Mouse (Mus musculus): ENCODE results near the gene Trak1. TPM values are rescaled to one million over a fixed set of nuclear protein-coding genes. Genes with fewer than 3 reads are reported as not detected.
A peak's percentile ranks its signal among the peaks of the same experiment; 100 is the strongest.

The Trak1 gene
- polyA plus RNA-seq, 1 experiment from 2014 or later, result 52.9 TPM

- no peaks in the 10 kb centered on the region for H3K36me3 ChIP-seq
- H3K4me1 ChIP-seq, result peaks cover 48% of the 10 kb centered on the region
- H3K27ac ChIP-seq (replicated peaks), result peak overlapping the region; percentile 6
- H3K9me3 ChIP-seq (replicated peaks), result no peaks in the 10 kb centered on the region
- 65% methylated on average over 3 of the region's 3 CpGs for WGBS
- H3K4me2 ChIP-seq, result no peak overlapping the region
- no peak for ATAC-seq (ENCODE audit: low FRiP score)
- no peaks in the 10 kb centered on the region for H3K27me3 ChIP-seq (replicated peaks)
- no peak overlapping the region for H3K4me3 ChIP-seq (replicated peaks)
- H3K9ac ChIP-seq (replicated peaks), result no peak overlapping the region
Observed at GRCm38 (mm10) chr9:121337938-121338289, 40.6 kb downstream of the Trak1 start.

DNA sequence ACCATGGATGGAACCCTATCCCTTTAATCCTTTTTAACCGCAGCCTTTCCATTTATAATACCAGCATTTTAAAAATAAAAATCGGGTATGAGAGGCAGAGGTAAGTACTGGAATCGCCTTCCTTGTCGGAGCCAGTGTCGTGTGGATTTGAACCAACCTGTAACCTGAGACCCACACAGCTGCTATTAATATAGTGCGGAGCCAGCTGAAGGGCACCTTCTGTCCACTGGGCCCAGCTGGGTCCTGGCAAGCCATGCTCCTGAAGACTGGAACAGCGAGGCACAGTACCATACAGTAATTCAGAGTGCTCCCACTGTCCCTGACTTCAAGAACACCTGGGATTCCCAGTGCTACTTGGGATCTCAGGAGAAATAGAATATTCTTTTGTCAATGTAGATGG lies 44.5 kb downstream of the Trak1 start:
- WGBS, result 78% methylated on average over 7 of the region's 7 CpGs
- H3K9me3 ChIP-seq (replicated peaks), result no peaks in the 10 kb centered on the region
- H3K36me3 ChIP-seq, result no peaks in the 10 kb centered on the region
- no peak overlapping the region for H3K4me3 ChIP-seq (replicated peaks)
- H3K9ac ChIP-seq (replicated peaks), result no peak overlapping the region
- peaks cover 18% of the 10 kb centered on the region for H3K4me1 ChIP-seq
- no peak for ATAC-seq (ENCODE audit: low FRiP score)
- no peak overlapping the region for H3K27ac ChIP-seq (replicated peaks)
- H3K27me3 ChIP-seq (replicated peaks), result no peaks in the 10 kb centered on the region
- no peak overlapping the region for H3K4me2 ChIP-seq

DNA sequence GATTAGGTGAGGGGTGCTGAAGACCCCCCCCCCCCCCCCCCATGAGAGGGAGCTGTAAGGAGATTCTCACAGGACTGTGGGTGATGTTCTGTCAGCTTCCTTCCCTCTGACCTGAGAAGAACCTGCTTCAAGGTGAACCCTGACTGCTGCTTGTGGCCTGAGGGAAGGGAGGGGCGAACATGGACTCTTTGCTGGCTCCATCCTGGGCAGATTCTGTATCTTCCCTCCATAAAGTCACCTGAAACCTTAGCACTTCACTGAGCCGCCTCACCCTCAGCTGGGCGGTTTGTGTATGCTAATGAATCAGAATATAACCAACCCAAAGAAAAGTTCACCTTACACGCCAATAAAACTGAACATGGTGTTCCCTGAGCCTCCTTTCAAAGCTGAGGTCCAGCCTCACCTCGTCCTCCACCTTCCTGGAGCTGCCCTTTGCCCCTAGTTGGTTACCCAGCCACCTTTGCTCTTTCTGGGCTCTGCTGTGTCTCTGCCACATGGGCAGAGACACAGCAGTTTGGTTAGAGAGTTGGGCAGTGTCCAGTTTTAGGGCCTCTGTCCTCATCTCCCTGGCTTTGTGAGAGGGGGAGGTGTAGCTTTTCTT lies 45.3 kb downstream of the Trak1 start:
- 97% methylated on average over 5 of the region's 5 CpGs for WGBS

DNA sequence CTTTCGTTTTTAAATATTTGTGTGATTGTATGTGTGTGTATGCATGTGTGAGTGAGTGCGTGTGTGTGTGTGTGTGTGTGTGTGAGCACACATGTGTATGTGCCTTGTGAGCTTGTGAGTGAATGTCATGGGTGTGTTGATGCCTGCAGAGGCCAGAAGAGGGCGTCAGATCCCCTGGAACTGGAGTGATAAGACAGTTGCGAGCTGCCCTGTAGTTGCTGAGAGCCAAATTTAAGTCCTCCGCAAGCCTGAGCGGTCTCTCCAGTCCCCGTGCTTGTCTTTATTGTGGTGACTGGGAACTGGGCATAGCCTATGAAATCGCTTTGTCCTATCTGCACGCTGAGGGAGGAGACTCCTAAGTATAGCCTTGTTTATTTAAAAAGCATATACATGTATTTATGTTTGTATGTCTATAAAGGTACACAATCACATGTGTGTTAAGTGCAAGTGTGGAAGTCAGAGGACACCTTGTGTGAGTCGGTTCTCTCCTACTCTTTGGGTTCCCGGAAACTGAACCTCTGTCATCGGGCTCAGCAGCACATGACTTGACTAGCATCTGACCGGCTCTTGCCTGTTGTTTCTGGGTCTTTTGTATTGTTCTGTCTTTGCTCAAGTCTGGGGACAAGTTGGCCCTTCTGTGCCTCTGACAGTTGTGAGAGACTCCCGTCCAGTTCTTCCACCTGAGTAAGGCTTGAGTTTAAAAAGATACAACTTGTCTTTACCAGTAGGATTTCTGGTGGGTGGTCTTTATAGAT lies 46.0 kb downstream of the Trak1 start:
- Histone ChIP-seq H3K4me2 (no peak overlapping the region), H3K27me3 (replicated peaks) (no peaks in the 10 kb centered on the region), H3K9me3 (replicated peaks) (no peaks in the 10 kb centered on the region), H3K36me3 (no peaks in the 10 kb centered on the region), H3K4me1 (peaks cover 19% of the 10 kb centered on the region), H3K4me3 (replicated peaks) (no peak overlapping the region), H3K27ac (replicated peaks) (no peak overlapping the region), H3K9ac (replicated peaks) (no peak overlapping the region)
- no peak for ATAC-seq (ENCODE audit: low FRiP score)
- WGBS, result 84% methylated on average over 14 of the region's 14 CpGs

More for the DNA sequence above, 45.3 kb downstream of the Trak1 start:
- peaks cover 19% of the 10 kb centered on the region for H3K4me1 ChIP-seq
- no peak overlapping the region for H3K9ac ChIP-seq (replicated peaks)
- ATAC-seq (ENCODE audit: low FRiP score), result no peak
- H3K36me3 ChIP-seq, result no peaks in the 10 kb centered on the region
- no peak overlapping the region for H3K4me2 ChIP-seq
- H3K27me3 ChIP-seq (replicated peaks), result no peaks in the 10 kb centered on the region
- no peaks in the 10 kb centered on the region for H3K9me3 ChIP-seq (replicated peaks)
- no peak overlapping the region for H3K27ac ChIP-seq (replicated peaks)
- H3K4me3 ChIP-seq (replicated peaks), result no peak overlapping the region

DNA sequence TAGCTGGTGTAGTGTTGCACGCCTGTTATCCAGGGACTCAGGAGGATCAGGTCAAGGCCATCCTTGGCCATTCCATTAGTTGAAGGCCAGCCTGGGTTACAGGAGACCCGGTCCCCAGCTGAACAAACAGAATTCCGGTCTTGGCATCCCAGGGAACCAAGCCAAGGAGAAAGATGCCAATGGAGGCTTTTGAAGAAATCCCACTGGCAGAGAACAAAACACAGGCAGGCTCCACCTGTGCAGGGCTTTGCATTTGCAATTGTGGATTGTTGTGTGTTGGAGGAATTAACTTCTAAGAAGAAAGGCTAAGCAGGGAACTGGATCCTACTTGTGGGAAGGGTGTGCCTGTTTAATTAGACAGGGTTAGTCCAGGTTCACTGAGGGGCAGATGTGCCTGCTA lies 47.0 kb downstream of the Trak1 start:
- Histone ChIP-seq H3K4me2 (no peak overlapping the region), H3K9me3 (replicated peaks) (no peaks in the 10 kb centered on the region), H3K36me3 (no peaks in the 10 kb centered on the region), H3K9ac (replicated peaks) (no peak overlapping the region), H3K27me3 (replicated peaks) (no peaks in the 10 kb centered on the region), H3K4me1 (peaks cover 28% of the 10 kb centered on the region), H3K4me3 (replicated peaks) (no peak overlapping the region), H3K27ac (replicated peaks) (no peak overlapping the region)
- WGBS, result 61% methylated on average over 3 of the region's 3 CpGs
- ATAC-seq (ENCODE audit: low FRiP score), result no peak

DNA sequence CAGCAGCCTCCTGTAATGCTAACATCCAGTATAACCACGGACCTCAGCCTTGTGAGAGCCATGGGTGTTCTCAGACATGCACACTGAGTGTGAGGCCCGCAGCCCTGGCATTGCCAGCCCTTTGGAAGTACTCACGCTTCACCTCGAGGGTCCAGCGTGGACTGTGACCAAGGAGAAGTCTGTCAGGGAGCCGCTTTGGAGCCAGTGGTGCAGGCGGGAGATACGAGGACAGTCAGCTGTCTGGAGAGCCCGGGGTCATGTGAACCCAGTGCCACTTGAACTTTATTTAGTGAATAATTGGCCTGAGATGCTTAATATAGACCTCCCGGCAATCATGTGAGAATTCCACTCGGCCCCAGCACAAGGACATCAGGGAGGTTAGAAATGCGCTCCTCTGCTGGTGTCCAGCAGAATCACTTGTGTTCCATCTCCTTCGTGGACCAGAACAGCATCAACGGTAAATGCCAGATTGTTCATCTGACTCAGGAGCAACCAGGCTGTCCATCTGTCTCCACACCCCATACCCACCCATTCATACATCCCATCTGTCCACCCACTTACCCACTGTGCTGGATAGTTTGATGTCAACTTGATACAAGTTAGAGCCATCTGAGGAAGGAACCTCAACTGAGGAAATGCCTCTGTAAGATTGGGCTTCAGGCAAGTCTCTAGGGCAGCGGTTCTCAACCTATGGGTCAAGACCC lies 48.3 kb downstream of the Trak1 start:
- no peak for ATAC-seq (ENCODE audit: low FRiP score)
- H3K9ac ChIP-seq (replicated peaks), result no peak overlapping the region
- WGBS, result 95% methylated on average over 15 of the region's 15 CpGs
- no peak overlapping the region for H3K27ac ChIP-seq (replicated peaks)
- peaks cover 34% of the 10 kb centered on the region for H3K4me1 ChIP-seq
- no peak overlapping the region for H3K4me2 ChIP-seq
- no peaks in the 10 kb centered on the region for H3K27me3 ChIP-seq (replicated peaks)
- no peaks in the 10 kb centered on the region for H3K36me3 ChIP-seq
- no peaks in the 10 kb centered on the region for H3K9me3 ChIP-seq (replicated peaks)
- no peak overlapping the region for H3K4me3 ChIP-seq (replicated peaks)

DNA sequence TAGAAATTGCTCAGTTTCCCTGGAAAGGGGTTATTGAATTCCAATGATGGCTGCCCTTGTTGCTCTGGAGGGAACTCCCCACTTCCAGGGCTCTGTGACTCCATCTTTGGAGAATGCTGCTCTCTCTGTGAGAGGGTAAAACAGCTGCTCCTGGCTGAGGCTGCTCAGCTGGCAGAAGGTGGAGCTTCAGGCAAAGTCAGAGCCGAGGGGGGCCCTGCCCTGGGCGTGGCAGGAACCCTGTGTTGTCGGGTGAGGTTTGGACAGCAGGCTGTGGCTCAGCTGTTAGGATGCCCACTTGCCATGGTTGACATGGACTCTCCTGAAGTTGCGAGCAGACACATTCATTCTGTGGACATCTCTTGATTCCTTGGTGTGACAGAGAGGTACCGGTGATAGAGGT lies 49.3 kb downstream of the Trak1 start:
- no peaks in the 10 kb centered on the region for H3K36me3 ChIP-seq
- no peaks in the 10 kb centered on the region for H3K9me3 ChIP-seq (replicated peaks)
- ATAC-seq (ENCODE audit: low FRiP score), result no peak
- H3K27ac ChIP-seq (replicated peaks), result 0 out of 2 replicates have a peak overlapping the region, but pooled peaks have one; percentile 18
- 57% methylated on average over 5 of the region's 5 CpGs for WGBS
- no peaks in the 10 kb centered on the region for H3K27me3 ChIP-seq (replicated peaks)
- no peak overlapping the region for H3K4me2 ChIP-seq
- peaks cover 45% of the 10 kb centered on the region for H3K4me1 ChIP-seq
- no peak overlapping the region for H3K4me3 ChIP-seq (replicated peaks)
- H3K9ac ChIP-seq (replicated peaks), result no peak overlapping the region

DNA sequence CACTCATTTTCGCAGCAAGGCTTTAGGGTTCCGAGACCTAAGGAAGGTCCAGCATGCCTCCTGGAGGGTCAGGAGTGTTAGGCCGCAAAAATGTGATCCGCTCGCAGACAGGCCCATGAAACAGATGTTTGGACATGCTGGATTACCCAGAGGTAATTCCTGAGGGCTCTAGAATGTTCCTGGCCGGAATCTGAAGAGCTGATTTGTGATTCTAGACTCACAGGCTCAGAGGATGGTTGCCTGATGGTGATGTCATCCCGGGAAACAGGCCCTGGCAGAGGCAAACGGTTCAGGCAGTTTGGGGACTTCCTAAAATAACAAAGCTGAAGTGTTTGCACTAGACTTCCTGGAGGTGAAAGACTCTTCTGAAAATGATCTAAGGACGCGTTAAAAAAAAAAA lies 50.7 kb downstream of the Trak1 start:
- Histone ChIP-seq H3K36me3 (no peaks in the 10 kb centered on the region), H3K9ac (replicated peaks) (no peak overlapping the region), H3K4me1 (peaks cover 57% of the 10 kb centered on the region), H3K9me3 (replicated peaks) (no peaks in the 10 kb centered on the region), H3K27ac (replicated peaks) (peak overlapping the region; percentile 76), H3K27me3 (replicated peaks) (no peaks in the 10 kb centered on the region), H3K4me2 (no peak overlapping the region), H3K4me3 (replicated peaks) (no peak overlapping the region)
- 29% methylated on average over 10 of the region's 10 CpGs for WGBS
- no peak for ATAC-seq (ENCODE audit: low FRiP score)

GRCm38 (mm10) chr9:121348476-121348875 lies 51.2 kb downstream of the Trak1 start:
- Histone ChIP-seq H3K27me3 (replicated peaks) (no peaks in the 10 kb centered on the region), H3K27ac (replicated peaks) (peak overlapping the region; percentile 76), H3K9me3 (replicated peaks) (no peaks in the 10 kb centered on the region), H3K4me2 (no peak overlapping the region), H3K9ac (replicated peaks) (0 out of 2 replicates have a peak overlapping the region, but pooled peaks have one; percentile 2), H3K36me3 (no peaks in the 10 kb centered on the region), H3K4me3 (replicated peaks) (no peak overlapping the region), H3K4me1 (peaks cover 60% of the 10 kb centered on the region)
- 7% methylated on average over 5 of the region's 5 CpGs for WGBS
- no peak for ATAC-seq (ENCODE audit: low FRiP score)

DNA sequence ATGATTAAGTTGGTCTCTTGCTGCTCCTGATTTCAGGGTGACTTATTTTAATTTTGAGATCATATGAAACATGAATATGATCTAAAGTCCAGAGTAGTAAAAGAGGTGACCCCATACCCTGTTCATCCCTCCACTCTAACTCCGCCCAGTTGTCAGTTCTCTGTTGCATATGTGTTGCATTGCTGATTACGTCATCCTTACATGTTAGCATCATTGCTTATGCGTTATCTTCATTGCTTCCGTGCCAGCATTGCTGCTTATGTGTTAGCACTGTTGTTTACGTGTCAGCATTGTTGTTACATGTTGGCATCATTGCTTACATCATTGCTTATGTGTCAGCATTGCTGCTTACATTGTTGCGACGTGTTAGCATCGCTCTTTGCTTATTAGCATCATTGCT lies 51.8 kb downstream of the Trak1 start:
- Histone ChIP-seq H3K27ac (replicated peaks) (peak overlapping the region; percentile 76; the same call in 1 of the 2 replicates), H3K27me3 (replicated peaks) (no peaks in the 10 kb centered on the region), H3K4me2 (no peak overlapping the region), H3K9ac (replicated peaks) (no peak overlapping the region), H3K4me3 (replicated peaks) (no peak overlapping the region), H3K4me1 (peaks cover 61% of the 10 kb centered on the region), H3K9me3 (replicated peaks) (no peaks in the 10 kb centered on the region), H3K36me3 (no peaks in the 10 kb centered on the region)
- ATAC-seq (ENCODE audit: low FRiP score), result no peak
- 89% methylated on average over 8 of the region's 8 CpGs for WGBS

DNA sequence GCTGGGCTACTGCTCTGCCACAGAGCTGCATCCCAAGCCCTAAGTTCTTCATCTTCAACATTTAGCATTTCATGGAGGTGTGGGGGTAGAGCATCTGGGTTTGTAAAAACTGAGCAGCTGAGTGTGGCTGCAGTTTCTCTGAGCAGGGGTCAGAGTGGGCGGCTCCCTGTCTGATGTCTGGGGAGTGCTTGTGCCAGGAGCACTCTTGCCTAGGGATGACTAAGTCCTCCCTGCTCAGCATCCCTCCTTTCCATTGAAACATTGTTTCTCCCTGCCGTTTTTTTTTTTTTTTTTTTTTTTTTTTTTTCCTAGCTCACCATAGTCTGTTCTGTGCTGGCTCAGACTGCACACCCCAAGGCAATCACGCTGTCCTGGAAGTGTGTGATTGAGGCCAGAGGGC lies 53.3 kb downstream of the Trak1 start:
- 23% methylated on average over 3 of the region's 3 CpGs for WGBS
- no peak overlapping the region for H3K4me2 ChIP-seq
- H3K27ac ChIP-seq (replicated peaks), result no peak overlapping the region
- H3K9me3 ChIP-seq (replicated peaks), result no peaks in the 10 kb centered on the region
- ATAC-seq (ENCODE audit: low FRiP score), result 0 out of 2 replicates have a peak, but pooled peaks have one; percentile 49
- H3K9ac ChIP-seq (replicated peaks), result no peak overlapping the region
- peaks cover 69% of the 10 kb centered on the region for H3K4me1 ChIP-seq
- no peaks in the 10 kb centered on the region for H3K36me3 ChIP-seq
- H3K27me3 ChIP-seq (replicated peaks), result no peaks in the 10 kb centered on the region
- no peak overlapping the region for H3K4me3 ChIP-seq (replicated peaks)
